Mouse (Mus musculus): ENCODE results near the gene C2cd2. TPM values are rescaled to one million over a fixed set of nuclear protein-coding genes. Genes with fewer than 3 reads are reported as not detected.

C2cd2 gene
- polyA plus RNA-seq, 1 experiment from 2014 or later, result 18.9 TPM

- no peak overlapping the region for H3K27ac ChIP-seq (replicated peaks in 1 of 2; ENCODE audit: control insufficient read depth in 1 of 2, insufficient read depth in 1 of 2, low read depth in 2 of 2, low read length in 2 of 2)
- no peak overlapping the region for H3K9ac ChIP-seq (ENCODE audit: low read length)
- 77% methylated on average over 3 of the region's 3 CpGs for WGBS
- H3K27me3 ChIP-seq (ENCODE audit: control insufficient read depth, insufficient read depth, low read length), result no peaks in the 10 kb centered on the region
- no peak for ATAC-seq (ENCODE audit: insufficient number of reproducible peaks, insufficient read depth, low FRiP score, low read depth)
- no peak overlapping the region for H3K4me2 ChIP-seq (ENCODE audit: low read length)
- no peaks in the 10 kb centered on the region for H3K9me3 ChIP-seq (ENCODE audit: control insufficient read depth, low read length)
- H3K36me3 ChIP-seq (ENCODE audit: control insufficient read depth, insufficient read depth, low read length), result peaks cover 49% of the 10 kb centered on the region
- H3K4me1 ChIP-seq (ENCODE audit: control insufficient read depth in 2 of 2, insufficient read depth in 2 of 2, low read length in 2 of 2), result no peaks in the 10 kb centered on the region
- H3K4me3 ChIP-seq (ENCODE audit: control insufficient read depth in 1 of 2, insufficient read depth in 1 of 2, low read depth in 1 of 2, low read length in 2 of 2), result no peak overlapping the region
Observed at GRCm38 (mm10) chr16:97863932-97864467, 98.4 kb downstream of the C2cd2 start.

GRCm38 (mm10) chr16:97856050-97856449, 106.3 kb downstream of the C2cd2 start:
- no peak for ATAC-seq (ENCODE audit: insufficient number of reproducible peaks, insufficient read depth, low FRiP score, low read depth)
- Histone ChIP-seq H3K4me3 (ENCODE audit: control insufficient read depth in 1 of 2, insufficient read depth in 1 of 2, low read depth in 1 of 2, low read length in 2 of 2) (no peak overlapping the region), H3K27me3 (ENCODE audit: control insufficient read depth, insufficient read depth, low read length) (no peaks in the 10 kb centered on the region), H3K9me3 (ENCODE audit: control insufficient read depth, low read length) (no peaks in the 10 kb centered on the region), H3K9ac (ENCODE audit: low read length) (no peak overlapping the region), H3K27ac (replicated peaks in 1 of 2; ENCODE audit: control insufficient read depth in 1 of 2, insufficient read depth in 1 of 2, low read depth in 2 of 2, low read length in 2 of 2) (no peak overlapping the region), H3K36me3 (ENCODE audit: control insufficient read depth, insufficient read depth, low read length) (peaks cover 20% of the 10 kb centered on the region), H3K4me2 (ENCODE audit: low read length) (no peak overlapping the region), H3K4me1 (ENCODE audit: control insufficient read depth in 2 of 2, insufficient read depth in 2 of 2, low read length in 2 of 2) (peaks cover 0 to 4% of the 10 kb centered on the region in 2 experiments; a peak in 1 of 4 replicates)

- ATAC-seq (ENCODE audit: insufficient number of reproducible peaks, insufficient read depth, low FRiP score, low read depth), result peak; percentile 80
- no peaks in the 10 kb centered on the region for H3K27me3 ChIP-seq (ENCODE audit: control insufficient read depth, insufficient read depth, low read length)
- peaks cover 7 to 25% of the 10 kb centered on the region in 2 experiments for H3K4me1 ChIP-seq (ENCODE audit: control insufficient read depth in 2 of 2, insufficient read depth in 2 of 2, low read length in 2 of 2)
- peak within 1 kb of the TSS; percentile 77 for H3K4me2 ChIP-seq (ENCODE audit: low read length)
- no peaks in the 10 kb centered on the region for H3K9me3 ChIP-seq (ENCODE audit: control insufficient read depth, low read length)
- H3K9ac ChIP-seq (ENCODE audit: low read length), result peak within 1 kb of the TSS; percentile 94
- peak within 1 kb of the TSS; percentile 71 to 99 for H3K27ac ChIP-seq (replicated peaks in 1 of 2; ENCODE audit: control insufficient read depth in 1 of 2, insufficient read depth in 1 of 2, low read depth in 2 of 2, low read length in 2 of 2)
- WGBS, result under 1% methylated on average over 28 of the region's 31 CpGs
- H3K36me3 ChIP-seq (ENCODE audit: control insufficient read depth, insufficient read depth, low read length), result 0 out of 2 replicates have a peak, but pooled peaks cover 3% of the 10 kb centered on the region
- peak within 1 kb of the TSS; percentile 89 to 97 for H3K4me3 ChIP-seq (ENCODE audit: control insufficient read depth in 1 of 2, insufficient read depth in 1 of 2, low read depth in 1 of 2, low read length in 2 of 2)
Observed at GRCm38 (mm10) chr16:97851741-97852319, 110.6 kb downstream of the C2cd2 start, which contains the start of gene Prdm15. Gene Prdm15 (minus strand): TSS chr16:97851850.

GRCm38 (mm10) chr16:97851061-97851740, 111.2 kb downstream of the C2cd2 start:
- Histone ChIP-seq H3K36me3 (ENCODE audit: control insufficient read depth, insufficient read depth, low read length) (0 out of 2 replicates have a peak, but pooled peaks cover 5% of the 10 kb centered on the region), H3K4me3 (ENCODE audit: control insufficient read depth in 1 of 2, insufficient read depth in 1 of 2, low read depth in 1 of 2, low read length in 2 of 2) (peak overlapping the region; percentile 89 to 97), H3K9me3 (ENCODE audit: control insufficient read depth, low read length) (no peaks in the 10 kb centered on the region), H3K4me2 (ENCODE audit: low read length) (peak overlapping the region; percentile 77), H3K27ac (replicated peaks in 1 of 2; ENCODE audit: control insufficient read depth in 1 of 2, insufficient read depth in 1 of 2, low read depth in 2 of 2, low read length in 2 of 2) (peak overlapping the region; percentile 71 to 99), H3K9ac (ENCODE audit: low read length) (peak overlapping the region; percentile 94), H3K27me3 (ENCODE audit: control insufficient read depth, insufficient read depth, low read length) (no peaks in the 10 kb centered on the region), H3K4me1 (ENCODE audit: control insufficient read depth in 2 of 2, insufficient read depth in 2 of 2, low read length in 2 of 2) (peaks cover 7 to 25% of the 10 kb centered on the region in 2 experiments)
- peak; percentile 89 for ATAC-seq (ENCODE audit: insufficient number of reproducible peaks, insufficient read depth, low FRiP score, low read depth)
- under 1% methylated on average over 60 of the region's 77 CpGs for WGBS

DNA sequence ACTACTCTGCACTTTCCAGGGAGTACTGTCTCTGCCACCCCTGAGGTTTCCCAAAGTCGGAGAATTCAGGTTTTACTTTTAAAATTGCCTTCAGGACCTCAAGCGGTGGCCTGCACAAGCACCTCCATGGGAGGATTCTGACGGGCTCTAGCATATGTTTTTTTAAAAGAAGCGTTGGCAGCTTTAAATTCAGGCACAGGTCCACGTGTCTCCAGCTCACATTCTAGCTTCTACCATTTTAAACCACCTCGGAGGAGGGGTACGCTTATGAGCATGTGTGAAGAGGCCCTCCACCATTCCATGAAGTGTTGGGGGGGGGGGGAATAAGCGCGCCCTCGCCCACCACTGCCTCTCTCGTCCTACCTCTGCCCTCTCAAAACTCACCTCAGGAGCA, 111.7 kb downstream of the C2cd2 start:
- 0 out of 2 replicates have a peak, but pooled peaks cover 6% of the 10 kb centered on the region for H3K36me3 ChIP-seq (ENCODE audit: control insufficient read depth, insufficient read depth, low read length)
- H3K9me3 ChIP-seq (ENCODE audit: control insufficient read depth, low read length), result no peaks in the 10 kb centered on the region
- ATAC-seq (ENCODE audit: insufficient number of reproducible peaks, insufficient read depth, low FRiP score, low read depth), result peak; percentile 19; the same call in 1 of the 2 replicates
- 2% methylated on average over 11 of the region's 11 CpGs for WGBS
- peak overlapping the region; percentile 71 to 99 for H3K27ac ChIP-seq (replicated peaks in 1 of 2; ENCODE audit: control insufficient read depth in 1 of 2, insufficient read depth in 1 of 2, low read depth in 2 of 2, low read length in 2 of 2)
- peaks cover 7 to 25% of the 10 kb centered on the region in 2 experiments for H3K4me1 ChIP-seq (ENCODE audit: control insufficient read depth in 2 of 2, insufficient read depth in 2 of 2, low read length in 2 of 2)
- peak overlapping the region; percentile 77 for H3K4me2 ChIP-seq (ENCODE audit: low read length)
- peak overlapping the region; percentile 94 for H3K9ac ChIP-seq (ENCODE audit: low read length)
- H3K4me3 ChIP-seq (ENCODE audit: control insufficient read depth in 1 of 2, insufficient read depth in 1 of 2, low read depth in 1 of 2, low read length in 2 of 2), result peak overlapping the region; percentile 89 to 97
- no peaks in the 10 kb centered on the region for H3K27me3 ChIP-seq (ENCODE audit: control insufficient read depth, insufficient read depth, low read length)

DNA sequence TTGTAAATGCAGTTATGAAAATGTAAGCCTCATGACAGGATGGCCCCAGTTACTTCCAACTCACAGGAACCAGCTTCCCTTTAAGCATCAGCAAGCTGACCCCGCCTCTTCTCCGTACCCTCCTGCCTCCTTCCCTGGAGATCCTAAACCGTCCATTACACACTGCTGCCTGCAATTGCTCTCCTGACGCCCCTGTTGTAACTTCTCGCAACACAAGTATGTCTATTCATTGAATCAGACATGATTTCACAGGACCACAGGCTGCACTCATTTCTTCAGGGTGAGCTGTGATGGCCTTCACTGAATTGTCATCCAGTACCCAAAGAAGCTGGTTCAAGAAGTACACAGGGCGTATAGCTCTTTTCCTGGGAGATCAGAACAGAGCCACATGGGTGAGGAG, 113.6 kb downstream of the C2cd2 start:
- H3K9me3 ChIP-seq (ENCODE audit: control insufficient read depth, low read length), result no peaks in the 10 kb centered on the region
- H3K4me1 ChIP-seq (ENCODE audit: control insufficient read depth in 2 of 2, insufficient read depth in 2 of 2, low read length in 2 of 2), result peaks cover 13 to 25% of the 10 kb centered on the region in 2 experiments
- no peak for ATAC-seq (ENCODE audit: insufficient number of reproducible peaks, insufficient read depth, low FRiP score, low read depth)
- no peak overlapping the region for H3K9ac ChIP-seq (ENCODE audit: low read length)
- H3K4me3 ChIP-seq (ENCODE audit: control insufficient read depth in 1 of 2, insufficient read depth in 1 of 2, low read depth in 1 of 2, low read length in 2 of 2), result no peak overlapping the region
- no peaks in the 10 kb centered on the region for H3K27me3 ChIP-seq (ENCODE audit: control insufficient read depth, insufficient read depth, low read length)
- 0 out of 2 replicates have a peak, but pooled peaks cover 6% of the 10 kb centered on the region for H3K36me3 ChIP-seq (ENCODE audit: control insufficient read depth, insufficient read depth, low read length)
- 72% methylated on average over 6 of the region's 6 CpGs for WGBS
- H3K4me2 ChIP-seq (ENCODE audit: low read length), result no peak overlapping the region
- H3K27ac ChIP-seq (replicated peaks in 1 of 2; ENCODE audit: control insufficient read depth in 1 of 2, insufficient read depth in 1 of 2, low read depth in 2 of 2, low read length in 2 of 2), result no peak overlapping the region

DNA sequence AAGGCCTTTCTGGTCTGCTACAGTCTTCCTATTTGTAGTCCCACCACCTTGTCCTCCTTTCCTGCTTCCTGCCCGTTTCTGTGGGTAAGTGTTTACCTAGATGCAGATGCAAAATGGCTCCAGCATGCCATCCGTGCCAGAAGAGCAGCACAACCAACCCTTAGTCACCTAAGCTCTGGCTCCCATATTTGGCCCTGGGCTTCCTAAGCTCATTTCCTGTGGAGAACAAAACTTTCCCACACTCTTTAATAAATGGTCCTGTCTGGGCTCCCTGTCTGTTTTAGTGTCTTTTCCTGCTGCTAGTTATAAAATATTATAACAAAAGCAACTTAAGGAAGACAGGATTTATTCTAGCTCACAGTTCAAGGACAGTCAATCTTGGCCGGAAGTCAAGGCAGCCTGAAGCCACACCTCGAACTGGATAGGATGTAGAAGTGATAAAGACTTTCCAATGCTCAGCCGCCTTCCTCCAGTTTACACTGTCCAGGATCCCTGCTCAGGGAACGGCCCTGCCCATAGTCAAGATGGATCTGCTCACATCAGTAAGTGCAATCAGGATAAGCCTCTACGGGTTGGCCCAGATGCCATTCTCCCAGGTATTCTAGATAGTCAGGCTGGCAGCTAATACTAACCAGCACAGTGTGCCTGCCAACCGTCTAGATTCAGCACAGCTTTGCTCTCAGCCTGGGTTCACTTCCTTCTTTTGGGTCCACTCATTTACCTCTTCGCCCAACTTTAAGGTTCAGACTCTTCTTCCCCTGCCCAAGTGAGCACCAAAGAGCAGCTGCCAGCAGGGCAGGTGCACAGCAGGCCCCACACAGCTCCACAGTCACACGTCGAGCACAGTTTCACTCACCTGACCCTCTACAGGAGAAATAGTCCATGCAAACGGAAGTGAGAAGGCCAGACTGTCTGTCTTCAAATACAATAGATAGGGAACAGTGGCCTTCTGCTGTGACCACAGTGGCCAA, 117.1 kb downstream of the C2cd2 start:
- WGBS, result 60% methylated on average over 12 of the region's 12 CpGs
- Histone ChIP-seq H3K27ac (replicated peaks in 1 of 2; ENCODE audit: control insufficient read depth in 1 of 2, insufficient read depth in 1 of 2, low read depth in 2 of 2, low read length in 2 of 2) (peak overlapping the region; percentile 6 to 31; a peak in 2 of 4 replicates), H3K4me1 (ENCODE audit: control insufficient read depth in 2 of 2, insufficient read depth in 2 of 2, low read length in 2 of 2) (peaks cover 13 to 18% of the 10 kb centered on the region in 2 experiments), H3K4me3 (ENCODE audit: control insufficient read depth in 1 of 2, insufficient read depth in 1 of 2, low read depth in 1 of 2, low read length in 2 of 2) (no peak overlapping the region), H3K36me3 (ENCODE audit: control insufficient read depth, insufficient read depth, low read length) (0 out of 2 replicates have a peak, but pooled peaks cover 6% of the 10 kb centered on the region), H3K9me3 (ENCODE audit: control insufficient read depth, low read length) (no peaks in the 10 kb centered on the region), H3K27me3 (ENCODE audit: control insufficient read depth, insufficient read depth, low read length) (no peaks in the 10 kb centered on the region), H3K4me2 (ENCODE audit: low read length) (no peak overlapping the region), H3K9ac (ENCODE audit: low read length) (no peak overlapping the region)
- no peak; the same call in 1 of the 2 replicates for ATAC-seq (ENCODE audit: insufficient number of reproducible peaks, insufficient read depth, low FRiP score, low read depth)
